Mouse (Mus musculus) WW6 (cell line): ENCODE measurements at regions not wholly inside any gene's neighbourhood (a gene's known extent, or its start where the extent isn't known, plus 50 kb on each side); places are given as distances from the start of the nearest gene placed in this dataset.

ENCODE experiments used
- DNase-seq: peaks from one replicate; pipeline ENCODE4 v3.0.0-alpha.2; 2013; ENCODE audit warnings: low read depth, low spot score

DNA sequence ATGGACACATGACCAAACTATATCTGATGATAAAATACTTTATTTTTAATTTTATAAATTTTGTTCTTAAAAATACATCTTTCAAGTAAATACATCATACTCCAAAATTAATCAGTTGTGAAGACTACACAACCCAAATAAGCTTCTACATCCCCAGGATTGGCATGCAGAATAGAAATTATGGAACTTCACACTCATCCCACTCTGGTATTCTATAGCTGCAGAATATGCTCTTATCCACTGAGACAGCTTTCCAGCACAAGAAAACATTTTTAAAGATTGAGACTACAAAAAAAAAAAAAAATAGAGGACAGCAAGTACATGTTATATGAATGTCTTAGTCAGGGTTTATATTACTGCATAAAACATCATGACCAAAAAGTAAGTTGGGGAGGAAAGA, 94.4 kb downstream of the Gm11232 start:
- DNase-seq = no peak

DNA sequence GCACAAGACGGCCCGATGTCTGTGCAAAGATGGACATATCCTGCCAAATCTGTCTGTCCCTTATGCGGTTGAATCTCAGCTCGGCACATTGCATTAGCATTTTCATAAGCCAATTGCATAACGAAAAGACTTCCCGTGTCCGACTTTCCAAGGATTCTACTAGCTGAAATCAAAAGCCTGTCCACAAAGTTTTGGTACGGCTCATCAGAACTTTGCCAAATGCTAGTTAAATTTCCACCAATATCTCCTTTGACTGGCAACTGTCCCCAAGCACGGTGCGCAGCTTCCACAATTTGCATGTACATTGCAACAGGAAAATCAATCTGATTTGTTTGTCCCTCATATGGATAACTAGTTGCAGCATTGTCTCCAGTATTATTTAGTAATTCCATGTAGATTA, 117.2 kb downstream of the Gm11232 start:
- DNase-seq = no peak

GRCm38 (mm10) chr4:71627088-71627487, 130.7 kb downstream of the Gm11232 start:
- DNase-seq = no peak

DNA sequence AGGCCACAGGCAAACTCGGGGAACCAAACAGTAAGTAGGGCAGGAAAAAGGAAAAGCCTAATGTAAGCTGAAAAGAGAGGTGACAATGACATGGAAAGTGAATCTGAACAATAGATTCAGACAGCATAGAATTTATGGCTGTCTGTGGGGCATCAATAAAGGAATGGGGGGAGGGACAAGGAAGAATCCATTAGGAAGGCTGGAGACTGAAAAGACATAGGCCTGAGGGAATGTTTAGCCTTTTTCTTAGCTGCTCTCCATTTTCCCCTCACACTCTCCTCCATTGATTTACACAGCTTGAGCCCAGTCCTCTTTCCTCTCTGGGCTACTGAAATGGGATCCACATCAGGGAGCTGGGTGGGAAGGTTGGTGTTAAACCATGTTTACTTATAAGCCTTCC, 131.1 kb downstream of the Gm11232 start:
- DNase-seq = no peak

DNA sequence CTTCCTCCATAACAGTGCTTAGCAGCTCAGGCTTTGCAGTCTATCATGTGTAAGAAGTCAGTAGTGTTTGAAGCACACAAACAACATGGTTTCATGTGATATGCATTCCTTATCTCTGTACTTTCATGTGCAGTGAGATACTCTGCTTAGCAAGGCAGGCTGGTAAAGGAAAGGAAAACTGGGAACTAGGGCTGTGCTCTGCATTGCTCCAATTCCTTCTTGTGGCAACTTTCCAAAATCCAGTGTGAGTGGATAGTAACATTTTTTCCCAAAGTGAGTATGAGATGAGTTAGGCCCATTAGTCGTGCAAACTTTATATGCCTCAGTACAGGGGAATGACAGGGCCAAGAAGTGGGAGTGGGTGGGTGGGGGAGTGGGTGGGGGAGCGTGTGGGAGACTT, 133.0 kb downstream of the Gm11232 start:
- DNase-seq = no peak

- DNase-seq = no peak
These were observed 144.0 kb downstream of the Gm11232 start for GRCm38 (mm10) chr4:71613720-71614119.

GRCm38 (mm10) chr4:71585880-71586279, 171.9 kb downstream of the Gm11232 start:
- DNase-seq = no peak

- DNase-seq = no peak
These were observed 197.1 kb downstream of the Gm11232 start for GRCm38 (mm10) chr4:71560656-71561055.

DNA sequence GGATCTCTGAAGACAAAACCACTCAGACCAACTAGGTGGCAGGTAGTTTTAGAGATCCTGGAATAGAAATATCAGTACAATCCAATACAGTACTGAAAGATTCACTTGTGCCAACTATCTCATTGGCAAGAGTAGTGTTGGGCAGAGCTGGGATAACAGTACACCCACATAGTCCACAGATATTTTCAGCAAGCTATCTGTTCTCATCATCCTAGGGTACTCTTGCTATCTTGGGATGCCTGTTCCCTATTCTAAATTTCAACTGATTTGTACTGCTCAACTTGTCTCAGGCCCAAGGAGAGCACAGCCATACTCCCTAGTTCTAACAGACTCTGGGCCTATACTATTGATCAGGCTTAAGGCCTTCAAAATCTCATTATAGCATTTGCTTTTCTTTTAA, 218.6 kb downstream of the Gm11232 start:
- no peak for DNase-seq

DNA sequence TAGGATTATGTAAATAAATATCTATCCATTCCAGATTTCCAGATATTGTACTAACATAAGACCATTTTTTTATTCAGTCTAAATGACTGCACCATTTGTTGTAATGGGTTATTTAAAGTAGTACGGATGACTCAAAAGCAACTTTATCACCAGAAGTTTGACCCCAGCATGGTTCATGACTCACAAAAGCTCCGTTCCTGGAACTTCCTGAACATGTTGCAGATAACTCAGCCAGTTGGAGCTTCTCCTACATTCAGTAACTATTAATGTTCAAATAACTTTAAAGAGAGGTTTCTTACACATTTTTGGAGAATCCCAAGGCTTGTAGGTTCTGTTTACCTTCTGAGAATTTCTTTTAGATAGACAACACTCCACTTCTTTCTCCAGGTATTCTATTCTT, 219.8 kb downstream of the Gm11232 start:
- DNase-seq = no peak

GRCm38 (mm10) chr4:71524255-71524970, 233.4 kb downstream of the Gm11232 start:
- no peak for DNase-seq

- DNase-seq = no peak
These were observed 237.0 kb downstream of the Gm11232 start for GRCm38 (mm10) chr4:71520751-71521150.

- DNase-seq = no peak
These were observed 239.8 kb downstream of the Gm11232 start for GRCm38 (mm10) chr4:71517921-71518404.

- no peak for DNase-seq
These were observed 250.9 kb downstream of the Gm11232 start for GRCm38 (mm10) chr4:71506911-71507310.

GRCm38 (mm10) chr4:71489788-71490187, 268.0 kb downstream of the Gm11232 start:
- DNase-seq = no peak

GRCm38 (mm10) chr4:71488663-71489161, 269.1 kb downstream of the Gm11232 start:
- DNase-seq = no peak

- DNase-seq = no peak
These were observed 269.7 kb downstream of the Gm11232 start for GRCm38 (mm10) chr4:71488059-71488458.

GRCm38 (mm10) chr4:71480960-71481359, 276.8 kb downstream of the Gm11232 start:
- DNase-seq = no peak

GRCm38 (mm10) chr4:71470580-71470979, 287.2 kb downstream of the Gm11232 start:
- DNase-seq = no peak

- DNase-seq = no peak
These were observed 303.0 kb downstream of the Gm11232 start for GRCm38 (mm10) chr4:71454811-71455210.

DNA sequence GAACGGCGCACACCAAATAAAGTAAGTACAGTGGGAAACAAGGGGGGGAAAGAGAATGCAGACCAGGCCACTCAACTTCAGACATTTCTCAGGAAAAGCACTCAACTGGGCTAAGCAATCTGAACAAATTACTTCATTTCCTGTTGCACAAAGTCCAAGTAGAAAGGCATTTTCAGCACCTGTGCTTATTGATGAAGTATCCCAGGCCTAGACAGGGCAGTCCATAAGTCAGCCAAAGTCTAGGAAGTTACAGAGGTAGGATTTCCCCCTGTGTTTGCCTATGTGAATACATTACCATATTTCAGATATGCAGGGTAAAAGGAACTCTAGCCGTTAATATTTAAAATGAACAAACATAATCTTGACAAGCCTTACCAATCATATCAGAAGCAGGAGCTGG, 304.3 kb downstream of the Gm11232 start:
- DNase-seq = no peak

DNA sequence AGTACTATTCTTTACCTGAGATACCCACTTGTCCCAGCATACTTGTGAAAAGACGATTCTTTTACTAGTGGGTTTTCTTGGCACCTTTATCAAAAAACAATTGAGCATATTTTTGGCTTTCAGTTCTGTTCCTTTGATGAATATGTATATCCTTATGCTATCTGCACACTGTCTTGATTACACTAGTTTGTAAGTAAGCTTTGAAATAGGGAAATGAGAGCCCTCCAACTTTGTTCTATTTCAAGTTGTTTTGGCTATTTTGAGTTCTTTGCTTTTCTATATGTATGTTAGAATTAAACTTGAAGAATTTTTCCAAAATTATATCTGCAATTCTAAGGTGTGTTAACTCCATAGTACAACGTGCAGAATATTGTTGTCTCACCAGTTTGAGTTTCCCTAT, 311.3 kb downstream of the Gm11232 start:
- no peak for DNase-seq

DNA sequence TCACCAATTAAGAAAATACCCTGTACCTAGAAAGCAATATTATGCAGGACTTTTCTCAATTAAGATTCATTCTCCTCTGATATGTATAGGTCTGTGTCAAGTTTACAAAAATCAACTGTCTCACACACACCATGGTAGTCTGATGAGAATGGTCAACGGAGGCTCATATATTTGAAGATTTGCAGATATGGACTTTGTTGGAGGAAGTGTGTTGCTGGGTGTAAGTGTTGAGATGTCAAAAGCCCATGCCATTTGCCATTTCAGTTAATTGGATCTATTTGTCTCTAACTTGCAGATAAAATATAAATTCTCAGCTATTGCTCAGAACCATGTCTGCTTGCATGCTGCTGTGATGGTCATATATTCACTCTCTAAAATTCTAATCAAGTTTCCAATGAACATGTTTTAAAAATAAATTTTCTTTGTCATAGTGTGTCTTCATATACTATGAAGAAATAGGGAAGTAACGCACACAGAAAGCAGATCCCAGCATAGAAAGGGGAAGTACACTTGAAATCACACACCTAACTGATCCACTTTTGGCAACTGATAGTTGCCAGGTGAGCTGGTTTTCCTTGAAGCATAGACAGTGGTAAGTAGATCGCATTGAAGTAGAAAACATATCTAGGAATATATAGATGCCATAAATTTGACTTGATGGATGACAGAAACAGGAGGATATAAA, 326.4 kb downstream of the Gm11232 start:
- no peak for DNase-seq
